Mouse (Mus musculus) frontal cortex, adult (tissue): ENCODE data around the gene Pga5.
A peak's percentile ranks its signal among the peaks of the same experiment; 100 is the strongest.

Experiments used
- ATAC-seq: cut with Nextera tagmentation; 2 replicates; pipeline ENCODE4 v1.9.2; 2017; ENCODE audit warnings: mild to moderate bottlenecking, moderate library complexity, mixed read lengths; ENCODE audit not compliant: low TSS enrichment

The Pga5 gene

GRCm38 (mm10) chr19:10703470-10703869 lies 25.6 kb upstream of the Pga5 start:
- no peak for ATAC-seq

DNA sequence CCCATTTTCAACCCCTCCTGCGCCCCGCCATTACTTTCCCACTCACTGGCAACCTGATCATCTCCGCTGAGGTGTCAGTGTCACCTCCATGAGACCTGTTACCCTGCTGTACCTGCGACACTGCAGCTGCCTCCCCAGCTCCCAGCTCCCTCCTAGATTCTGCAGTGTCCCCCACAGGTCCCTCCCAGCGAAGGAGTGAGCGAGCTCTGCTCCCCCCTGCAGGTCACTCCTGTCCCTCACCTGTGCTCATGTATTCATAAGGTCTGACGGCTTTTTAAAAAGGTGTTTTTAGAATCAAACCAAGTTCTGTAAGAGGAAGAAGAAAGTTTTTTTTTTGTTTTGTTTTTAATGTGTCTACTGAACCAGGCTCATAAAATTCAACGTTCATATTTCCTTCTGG lies 24.3 kb upstream of the Pga5 start:
- no peak for ATAC-seq

GRCm38 (mm10) chr19:10701013-10701726 lies 23.3 kb upstream of the Pga5 start:
- ATAC-seq = no peak

- ATAC-seq = no peak
Measured at GRCm38 (mm10) chr19:10699851-10700250, 22.0 kb upstream of the Pga5 start.

GRCm38 (mm10) chr19:10698131-10698991 lies 20.5 kb upstream of the Pga5 start:
- no peak for ATAC-seq

DNA sequence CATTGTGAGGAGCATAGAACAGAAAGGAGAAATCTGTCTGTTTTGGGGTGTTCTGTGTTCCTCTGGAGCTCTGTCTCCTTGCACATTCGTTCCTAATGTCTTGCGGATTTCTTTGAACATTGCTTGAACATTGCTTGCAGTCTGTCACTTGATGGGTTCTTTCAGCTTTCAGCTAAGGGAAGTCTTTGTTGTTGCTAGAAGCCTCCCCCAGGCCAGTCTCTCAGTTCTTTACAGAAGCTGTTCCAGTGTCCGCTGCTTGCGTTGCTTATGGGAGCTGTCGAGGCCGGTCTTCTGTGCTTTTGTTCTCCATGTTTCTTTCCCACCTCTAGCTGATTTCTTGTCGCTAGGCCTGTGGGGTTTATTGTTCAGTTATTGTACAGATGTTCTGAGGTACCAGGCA lies 17.9 kb upstream of the Pga5 start:
- no peak for ATAC-seq

DNA sequence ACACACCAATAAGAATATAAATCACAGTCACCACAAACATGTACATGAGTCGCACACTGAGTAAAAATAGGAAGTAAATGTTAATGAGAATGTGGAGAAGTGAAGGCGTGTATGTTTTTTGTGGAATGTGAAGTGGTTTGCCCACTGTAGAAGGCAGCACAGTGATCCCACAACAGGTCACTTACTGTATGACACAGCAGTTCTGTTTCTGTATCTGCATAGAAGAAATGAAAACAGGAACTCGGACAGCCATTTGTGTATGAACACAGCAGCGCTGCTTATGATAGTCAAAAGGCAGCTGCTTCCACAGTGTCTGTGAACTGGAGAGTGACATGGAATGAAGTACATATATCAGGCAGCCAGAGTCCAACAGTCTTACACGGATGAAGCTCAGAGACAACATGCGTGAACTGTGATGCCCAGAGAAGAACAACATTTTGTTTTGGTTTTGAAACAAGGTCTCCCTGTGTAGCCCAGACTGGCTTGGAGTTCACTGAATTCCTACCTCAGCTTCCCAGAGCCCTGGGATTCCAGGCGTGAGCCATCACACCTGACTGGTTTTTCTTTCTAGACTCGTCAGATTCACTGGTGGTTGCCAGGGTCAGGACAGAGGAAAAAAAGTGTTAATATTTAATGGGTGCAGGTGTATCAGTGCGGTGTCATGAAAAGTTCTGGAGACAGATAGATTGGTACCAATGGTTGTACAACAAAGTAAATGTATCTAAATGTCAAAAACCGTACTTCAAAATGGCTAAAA lies 16.2 kb upstream of the Pga5 start:
- ATAC-seq = no peak

GRCm38 (mm10) chr19:10692361-10692760 lies 14.5 kb upstream of the Pga5 start:
- no peak for ATAC-seq

- ATAC-seq = no peak
Measured at GRCm38 (mm10) chr19:10691660-10692059, 13.8 kb upstream of the Pga5 start.

- ATAC-seq = no peak
Measured at GRCm38 (mm10) chr19:10691121-10691520, 13.2 kb upstream of the Pga5 start.

GRCm38 (mm10) chr19:10690336-10690735 lies 12.5 kb upstream of the Pga5 start:
- no peak for ATAC-seq

DNA sequence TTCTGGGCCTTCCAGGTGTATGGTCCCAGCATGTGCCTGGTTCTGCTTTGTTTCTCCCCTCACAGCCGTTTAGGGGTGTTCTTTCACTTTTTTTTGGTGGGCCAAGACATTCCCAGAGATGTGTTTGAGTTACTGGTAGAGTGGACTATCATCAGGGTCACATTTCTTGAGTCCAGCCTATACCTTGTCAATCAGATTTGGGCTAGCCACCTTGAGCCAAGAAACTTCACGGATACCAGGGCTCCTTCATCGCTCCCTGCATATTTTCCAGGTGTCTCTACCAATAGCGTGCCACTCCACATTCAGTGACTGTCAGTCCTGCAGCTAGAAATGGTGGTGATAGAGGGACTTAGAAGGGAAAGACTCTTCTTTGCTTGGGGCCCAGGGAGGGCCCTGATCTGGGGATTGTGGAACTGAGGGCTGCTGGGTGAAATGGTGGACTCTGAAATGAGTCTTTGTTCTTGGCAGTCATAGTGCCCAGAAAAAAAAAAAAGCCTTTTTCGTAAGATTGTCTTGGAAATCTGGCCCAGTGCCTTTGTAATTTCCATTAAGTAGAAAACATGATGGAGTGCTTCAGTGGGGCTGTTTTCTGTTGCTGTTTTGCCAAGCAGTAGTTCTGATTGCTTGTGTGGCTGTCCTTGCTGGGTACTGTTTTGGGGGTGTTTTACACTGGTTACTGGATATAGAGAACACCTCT lies 11.7 kb upstream of the Pga5 start:
- no peak; the same call in 1 of the 2 replicates for ATAC-seq

DNA sequence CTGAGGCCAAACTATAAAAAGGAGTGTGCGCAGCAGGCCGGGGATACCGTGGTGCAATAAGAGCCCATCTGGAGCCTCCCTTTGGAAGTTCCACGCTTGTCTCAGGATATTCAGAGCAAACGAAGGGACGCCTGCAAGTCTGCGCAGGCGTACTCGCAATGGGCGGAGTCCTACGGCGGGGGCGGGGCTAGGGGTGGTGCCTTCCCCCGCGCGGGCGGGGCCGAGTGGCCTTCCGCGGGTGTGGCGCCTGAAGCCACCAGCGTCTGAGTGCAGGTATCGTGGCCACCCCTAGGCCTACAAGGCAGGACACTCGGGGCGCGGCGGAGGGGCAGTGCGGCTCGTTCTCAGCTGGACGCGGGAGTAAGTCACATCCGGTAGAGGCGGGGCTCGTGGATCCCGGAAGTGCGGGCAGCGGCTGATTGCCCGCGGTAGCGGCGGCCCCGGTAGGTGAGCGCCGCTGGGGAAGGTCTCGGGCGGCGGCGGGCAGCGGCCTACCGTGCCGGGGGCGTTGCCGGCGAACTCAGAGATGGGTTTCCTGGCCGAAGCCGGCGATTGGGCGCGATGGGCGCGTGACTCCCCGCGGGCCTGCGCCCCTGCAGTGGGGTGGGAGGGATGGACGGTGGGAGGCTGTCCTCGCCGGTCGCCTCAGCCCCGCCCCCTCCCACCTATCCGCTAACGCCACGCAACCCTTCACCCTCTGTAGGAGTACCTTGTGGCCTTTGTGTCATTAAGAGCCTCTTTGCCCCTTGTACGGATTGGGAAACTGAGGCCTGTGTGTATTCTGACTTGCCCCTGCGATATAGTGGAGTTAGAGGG lies 10.9 kb upstream of the Pga5 start, which contains the start of gene Vps37c:
TSS of gene Vps37c (plus strand) at position 199 of the 816 bp plus-strand sequence.
- ATAC-seq = peak; percentile 85

DNA sequence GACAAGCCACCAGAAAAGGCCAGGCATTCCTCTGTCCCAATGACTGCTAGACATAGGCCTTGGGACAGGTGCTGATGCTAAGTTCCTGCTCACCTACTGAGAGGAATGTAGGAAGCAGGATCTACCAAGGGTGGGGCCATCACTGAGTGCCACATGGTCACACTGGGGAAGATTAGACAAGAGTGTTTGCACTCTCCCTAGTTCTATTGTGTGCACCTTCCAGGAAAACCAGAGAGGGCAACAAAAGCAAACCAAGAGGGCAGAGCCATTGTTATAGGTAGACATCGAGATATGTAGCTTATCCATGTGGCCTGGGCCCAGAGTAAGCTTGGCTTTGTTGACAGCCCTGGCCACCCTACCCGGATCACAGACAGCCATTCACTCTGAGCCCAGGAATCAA lies 7.9 kb upstream of the Pga5 start:
- no peak for ATAC-seq

- ATAC-seq = no peak
Measured at GRCm38 (mm10) chr19:10685081-10685480, 7.2 kb upstream of the Pga5 start.

DNA sequence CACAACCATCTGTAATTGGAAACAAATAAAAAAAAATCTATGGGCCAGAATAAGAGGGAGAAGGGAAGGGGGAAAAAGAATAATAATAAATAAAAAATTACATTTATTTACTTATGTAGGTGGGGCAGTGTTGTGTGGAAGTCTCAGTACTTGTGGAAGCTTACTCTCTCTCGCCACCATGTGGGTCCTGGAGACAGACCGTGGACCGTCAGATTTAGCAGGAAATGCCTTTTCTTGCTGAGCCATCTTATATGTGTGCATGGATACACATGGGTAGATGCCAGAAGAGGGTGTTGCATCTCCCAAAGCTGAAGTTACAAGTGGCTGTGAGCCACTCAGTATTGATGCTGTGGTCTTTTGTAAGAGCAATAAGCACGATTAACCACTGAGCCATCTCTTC lies 3.7 kb upstream of the Pga5 start:
- no peak for ATAC-seq

DNA sequence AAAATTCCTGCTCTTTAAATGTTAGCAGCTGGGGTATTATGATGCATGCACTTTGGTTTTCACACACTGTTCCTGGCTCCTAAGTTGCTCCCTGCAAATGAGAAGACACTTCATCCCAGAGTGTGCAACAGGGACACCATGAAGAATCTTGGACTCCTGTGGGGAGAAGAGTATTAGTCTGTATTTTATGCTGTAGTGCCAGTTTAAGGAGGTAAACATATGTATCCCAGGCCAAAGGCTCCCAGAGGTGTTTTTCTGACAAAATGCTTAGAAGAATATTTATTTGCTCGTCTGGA lies 849 bp upstream of the Pga5 start:
- ATAC-seq = peak; percentile 47; the same call in 1 of the 2 replicates

DNA sequence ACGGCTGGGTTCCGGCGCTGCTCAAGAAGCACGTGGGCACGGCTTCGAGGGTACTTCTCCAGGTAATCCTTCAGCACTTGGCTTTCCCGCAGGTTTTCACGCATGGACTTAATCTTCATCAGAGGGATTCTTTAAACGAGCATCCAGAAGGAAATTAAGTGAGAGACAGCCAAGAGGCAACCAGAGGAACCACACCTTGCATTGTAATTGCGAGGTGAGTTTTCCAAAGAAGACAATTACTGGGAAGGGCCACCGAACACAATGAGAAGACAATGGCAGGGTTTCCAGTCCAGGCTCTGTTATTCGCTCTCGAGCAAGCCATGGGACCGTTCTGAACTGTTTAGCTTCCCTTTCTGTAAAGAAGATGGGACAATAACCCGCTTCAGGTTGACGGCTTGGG lies 1.2 kb downstream of the Pga5 start:
- no peak for ATAC-seq

DNA sequence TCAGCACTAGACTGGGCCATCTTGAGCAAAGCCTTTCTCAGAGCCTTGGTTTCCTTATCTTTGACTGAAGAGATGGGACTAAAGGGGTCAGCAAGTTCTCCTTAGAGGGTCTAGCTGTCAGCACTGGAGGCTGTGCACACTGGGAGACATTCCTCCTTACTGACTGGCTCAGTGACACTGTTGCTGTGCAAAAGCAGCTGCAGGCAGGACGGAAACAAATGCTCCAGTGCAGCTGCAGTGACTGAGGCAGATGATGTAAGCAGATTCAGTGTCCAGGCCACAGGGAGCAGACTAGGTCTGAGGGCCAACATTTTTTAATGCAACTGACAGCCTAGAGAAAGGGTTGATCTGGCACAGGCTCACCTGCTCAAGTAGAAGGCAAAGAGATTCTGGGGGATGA lies 4.6 kb downstream of the Pga5 start:
- ATAC-seq = no peak

DNA sequence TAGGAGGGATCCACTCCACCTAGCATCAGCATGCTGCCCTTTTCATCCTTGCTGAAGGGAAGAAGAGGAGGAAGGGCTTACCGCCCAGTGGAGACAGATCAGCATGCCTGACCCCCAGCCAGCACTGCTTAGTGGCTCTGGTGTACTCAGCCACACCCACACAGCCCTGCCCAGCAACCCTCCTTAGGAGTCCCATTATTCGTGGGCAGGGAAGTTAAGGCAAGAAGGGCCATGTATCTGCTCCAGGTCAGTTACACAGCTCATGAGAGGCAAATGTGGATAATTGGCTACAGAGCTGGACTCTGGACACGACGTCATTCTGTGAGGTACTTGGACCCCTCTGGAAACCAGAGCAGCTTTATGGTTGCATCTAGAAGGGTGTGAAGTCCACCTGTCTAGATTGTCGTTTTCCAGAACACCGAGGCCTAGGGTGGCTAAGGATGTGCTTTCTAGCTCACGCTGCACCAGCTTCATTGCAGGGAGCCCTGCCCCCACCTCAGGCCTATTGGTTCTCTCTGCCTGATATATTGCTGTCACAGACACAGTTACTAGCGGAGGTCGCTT lies 5.9 kb downstream of the Pga5 start:
- ATAC-seq = no peak

DNA sequence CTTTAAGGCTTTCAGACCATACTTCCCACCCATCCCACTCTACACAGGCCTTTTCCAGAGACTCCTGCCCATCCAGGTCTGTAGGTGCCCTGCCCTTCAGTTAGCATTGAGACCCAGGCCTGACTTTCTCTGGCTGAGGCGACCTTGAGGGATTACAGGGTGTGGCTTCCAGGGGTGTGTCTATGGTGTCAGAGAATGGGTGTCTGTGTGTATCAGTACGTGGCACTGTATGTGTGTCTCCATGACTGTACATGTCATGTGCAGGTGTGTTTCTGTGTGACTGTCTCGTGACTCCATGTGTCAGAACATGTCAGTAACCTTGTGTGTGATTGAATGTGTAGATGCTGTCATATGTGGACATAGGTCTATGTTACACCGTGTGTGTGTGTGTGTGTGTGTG lies 6.6 kb downstream of the Pga5 start:
- ATAC-seq = no peak
